Mouse (Mus musculus) limb, embryonic 11.5 days (tissue): ENCODE measurements around the gene Mad1l1. TPM values are rescaled to one million over a fixed set of nuclear protein-coding genes. Genes with fewer than 3 reads are reported as not detected.
"Not testable (repeated sequence)": the region's sequence is repeated elsewhere in the genome, so short reads cannot be mapped to it uniquely, and the experiment has no call there.

ENCODE experiments used
- ATAC-seq: fragments of 200-750 bp; cut with Nextera tagmentation; 2 replicates; pipeline ENCODE4 v1.8.0; 2017; ENCODE audit warnings: low read depth; ENCODE audit not compliant: insufficient number of reproducible peaks, low FRiP score, low TSS enrichment
- DNase-seq: peaks from one replicate; pipeline ENCODE4 v3.0.0-alpha.2; 2015; ENCODE audit warnings: low spot score
- H3K27ac ChIP-seq: fragments of 300-500 bp; sonication (generic); replicated peaks from 2 replicates; pipeline ENCODE4 v1.5.1; 2014; ENCODE audit warnings: low read depth, mild to moderate bottlenecking, low read length
- H3K27me3 ChIP-seq: fragments of 300-500 bp; sonication (generic); 2 replicates; pipeline ENCODE4 v1.6.1; 2014; ENCODE audit warnings: mild to moderate bottlenecking, low read length, mixed read lengths; ENCODE audit not compliant: control insufficient read depth, insufficient read depth
- H3K36me3 ChIP-seq: fragments of 300-500 bp; sonication (generic); 2 replicates; pipeline ENCODE4 v1.6.1; 2014; ENCODE audit warnings: mild to moderate bottlenecking, low read length, moderate library complexity, mixed read lengths; ENCODE audit not compliant: control insufficient read depth, insufficient read depth
- H3K4me1 ChIP-seq: fragments of 300-500 bp; sonication (generic); 2 replicates; pipeline ENCODE4 v1.6.1; 2014; ENCODE audit warnings: low read length, mixed read lengths; ENCODE audit not compliant: control insufficient read depth, insufficient read depth
- H3K4me2 ChIP-seq: fragments of 300-500 bp; sonication (generic); 2 replicates; pipeline ENCODE4 v1.6.1; 2014; ENCODE audit warnings: low read depth, mild to moderate bottlenecking, moderate library complexity; ENCODE audit not compliant: severe bottlenecking
- H3K4me3 ChIP-seq: fragments of 300-500 bp; sonication (generic); 2 replicates; pipeline ENCODE4 v1.5.1; 2014; ENCODE audit warnings: low read depth, low read length
- H3K9ac ChIP-seq: fragments of 300-500 bp; sonication (generic); 2 replicates; pipeline ENCODE4 v1.6.1; 2014; ENCODE audit warnings: mild to moderate bottlenecking, low read length
- H3K9me3 ChIP-seq: fragments of 300-500 bp; sonication (generic); 2 replicates; pipeline ENCODE4 v1.6.1; 2016; ENCODE audit warnings: low read length; ENCODE audit not compliant: control insufficient read depth
- WGBS: fragments of 180-500 bp; shearing (Covaris S2); extraction: QIAGEN DNeasy Blood & Tissue Kit; methylation state at CpG from one replicate; pipeline ENCODE4 v1.1.7; 2014; 5-methylcytosine and 5-hydroxymethylcytosine counted together
- polyA plus RNA-seq: library from polyadenylated mRNA; unstranded; fragments of >200 nt; fragmentation: Nextera tagmentation; extraction: Ambion mirVana; gene quantifications from 2 replicates; pipeline ENCODE4 v1.2.1, GENCODE M21; 2014

Mad1l1 gene
- 51.5 and 57.4 TPM in 2 replicates for polyA plus RNA-seq

- H3K9me3 ChIP-seq = no peaks in the 10 kb centered on the region
- peak within 1 kb of the TSS; percentile 83 for H3K4me3 ChIP-seq
- H3K4me1 ChIP-seq = peaks cover 5% of the 10 kb centered on the region; the same call in 1 of the 2 replicates
- peak within 1 kb of the TSS; percentile 95 for H3K9ac ChIP-seq
- H3K27me3 ChIP-seq = no peaks in the 10 kb centered on the region
- peak within 1 kb of the TSS; percentile 48 for H3K4me2 ChIP-seq
- peak within 1 kb of the TSS; percentile 75 for H3K27ac ChIP-seq
- H3K36me3 ChIP-seq = no peaks in the 10 kb centered on the region
- DNase-seq (peak; percentile 97), ATAC-seq (peak; percentile 88)
- under 1% methylated on average over 59 of the region's 60 CpGs for WGBS
Observed at GRCm38 (mm10) chr5:140321042-140321755, at the start of gene Mad1l1, which contains the start of gene Nudt1. TSS of gene Mad1l1 (minus strand) at chr5:140321552. TSS of gene Nudt1 (plus strand) at chr5:140321656.

GRCm38 (mm10) chr5:140370446-140371254 is 49.3 kb upstream of the Mad1l1 start:
- Histone ChIP-seq H3K4me3 (no peak overlapping the region), H3K27ac (peak overlapping the region; percentile 56), H3K4me1 (peaks cover 8% of the 10 kb centered on the region; the same call in 1 of the 2 replicates), H3K9me3 (no peaks in the 10 kb centered on the region), H3K27me3 (no peaks in the 10 kb centered on the region), H3K4me2 (no peak overlapping the region), H3K36me3 (no peaks in the 10 kb centered on the region; the same call in 1 of the 2 replicates), H3K9ac (no peak overlapping the region)
- ATAC-seq (no peak), DNase-seq (no peak)
- WGBS = 73% methylated on average over 6 of the region's 6 CpGs

GRCm38 (mm10) chr5:140369466-140369865 is 48.1 kb upstream of the Mad1l1 start:
- Histone ChIP-seq H3K4me3 (no peak overlapping the region), H3K4me2 (no peak overlapping the region), H3K9me3 (no peaks in the 10 kb centered on the region), H3K27ac (no peak overlapping the region), H3K27me3 (no peaks in the 10 kb centered on the region), H3K36me3 (no peaks in the 10 kb centered on the region; the same call in none of the 2 replicates), H3K9ac (no peak overlapping the region), H3K4me1 (peaks cover 8% of the 10 kb centered on the region; the same call in 1 of the 2 replicates)
- ATAC-seq = no peak
- no peak for DNase-seq
- 84% methylated on average over 2 of the region's 2 CpGs for WGBS

GRCm38 (mm10) chr5:140368926-140369325 is 47.6 kb upstream of the Mad1l1 start:
- Histone ChIP-seq H3K4me2 (no peak overlapping the region), H3K4me3 (no peak overlapping the region), H3K9ac (no peak overlapping the region), H3K36me3 (no peaks in the 10 kb centered on the region; the same call in none of the 2 replicates), H3K27me3 (no peaks in the 10 kb centered on the region), H3K4me1 (peaks cover 8% of the 10 kb centered on the region; the same call in 1 of the 2 replicates), H3K9me3 (no peaks in the 10 kb centered on the region), H3K27ac (no peak overlapping the region)
- no peak for DNase-seq
- 88% methylated on average over 4 of the region's 4 CpGs for WGBS
- no peak for ATAC-seq

GRCm38 (mm10) chr5:140368126-140368525 is 46.8 kb upstream of the Mad1l1 start:
- 77% methylated on average over 2 of the region's 2 CpGs for WGBS
- ATAC-seq = not testable (repeated sequence)

GRCm38 (mm10) chr5:140364415-140364814 is 43.1 kb upstream of the Mad1l1 start:
- no peak overlapping the region for H3K27ac ChIP-seq
- H3K4me1 ChIP-seq = no peaks in the 10 kb centered on the region
- H3K4me3 ChIP-seq = no peak overlapping the region
- WGBS = 96% methylated on average over 5 of the region's 5 CpGs
- H3K9ac ChIP-seq = no peak overlapping the region
- ATAC-seq = no peak
- H3K27me3 ChIP-seq = no peaks in the 10 kb centered on the region
- H3K4me2 ChIP-seq = no peak overlapping the region
- DNase-seq = no peak
- no peaks in the 10 kb centered on the region for H3K9me3 ChIP-seq
- H3K36me3 ChIP-seq = no peaks in the 10 kb centered on the region; the same call in none of the 2 replicates

More at GRCm38 (mm10) chr5:140368126-140368525, 46.8 kb upstream of the Mad1l1 start:
- H3K9ac ChIP-seq, H3K36me3 ChIP-seq, H3K4me1 ChIP-seq, H3K4me2 ChIP-seq, H3K27ac ChIP-seq, H3K4me3 ChIP-seq, H3K9me3 ChIP-seq, H3K27me3 ChIP-seq, DNase-seq: not testable (repeated sequence)

- no peaks in the 10 kb centered on the region for H3K9me3 ChIP-seq
- no peak overlapping the region for H3K4me3 ChIP-seq
- no peak for ATAC-seq
- no peak for DNase-seq
- 82% methylated on average over 14 of the region's 14 CpGs for WGBS
- H3K4me2 ChIP-seq = no peak overlapping the region
- H3K4me1 ChIP-seq = no peaks in the 10 kb centered on the region
- no peaks in the 10 kb centered on the region for H3K27me3 ChIP-seq
- peaks cover 3% of the 10 kb centered on the region for H3K36me3 ChIP-seq
- no peak overlapping the region for H3K27ac ChIP-seq
- no peak overlapping the region for H3K9ac ChIP-seq
Observed at GRCm38 (mm10) chr5:140359930-140360674, 38.8 kb upstream of the Mad1l1 start.

GRCm38 (mm10) chr5:140357466-140357865 is 36.1 kb upstream of the Mad1l1 start:
- DNase-seq (no peak), ATAC-seq (no peak)
- H3K4me3 ChIP-seq = no peak overlapping the region
- no peak overlapping the region for H3K9ac ChIP-seq
- 88% methylated on average over 3 of the region's 3 CpGs for WGBS
- no peak overlapping the region for H3K4me2 ChIP-seq
- no peaks in the 10 kb centered on the region for H3K27me3 ChIP-seq
- no peaks in the 10 kb centered on the region for H3K9me3 ChIP-seq
- H3K36me3 ChIP-seq = peaks cover 9% of the 10 kb centered on the region; the same call in 1 of the 2 replicates
- no peak overlapping the region for H3K27ac ChIP-seq
- no peaks in the 10 kb centered on the region for H3K4me1 ChIP-seq
